Mouse (Mus musculus) hindbrain, embryonic 13.5 days (tissue): ENCODE results near the gene Ttyh3. TPM values are rescaled to one million over a fixed set of nuclear protein-coding genes. Genes with fewer than 3 reads are reported as not detected.

Source experiments
- ATAC-seq: fragments of 200-750 bp; cut with Nextera tagmentation; 2 replicates; pipeline ENCODE4 v1.8.0; 2017; ENCODE audit warnings: moderate TSS enrichment; ENCODE audit not compliant: low FRiP score
- H3K27ac ChIP-seq: fragments of 300-500 bp; sonication (generic); 2 replicates; pipeline ENCODE4 v1.5.1; 2015; ENCODE audit warnings: inconsistent platforms, mild to moderate bottlenecking, moderate library complexity
- H3K27me3 ChIP-seq: fragments of 300-500 bp; sonication (generic); 2 replicates; pipeline ENCODE4 v1.6.1; 2015; ENCODE audit warnings: mild to moderate bottlenecking, inconsistent platforms
- H3K36me3 ChIP-seq: fragments of 300-500 bp; sonication (generic); 2 replicates; pipeline ENCODE4 v1.6.1; 2015; ENCODE audit warnings: mild to moderate bottlenecking, inconsistent platforms
- H3K4me1 ChIP-seq: fragments of 300-500 bp; sonication (generic); replicated peaks from 2 replicates; pipeline ENCODE4 v1.6.1; 2015; ENCODE audit warnings: inconsistent platforms
- H3K4me2 ChIP-seq: fragments of 300-500 bp; sonication (generic); 2 replicates; pipeline ENCODE4 v1.6.1; 2015; ENCODE audit warnings: inconsistent platforms, mild to moderate bottlenecking, moderate library complexity
- H3K4me3 ChIP-seq: fragments of 300-500 bp; sonication (generic); 2 replicates; pipeline ENCODE4 v1.5.1; 2015; ENCODE audit warnings: mild to moderate bottlenecking, inconsistent platforms
- H3K9ac ChIP-seq: fragments of 300-500 bp; sonication (generic); 2 replicates; pipeline ENCODE4 v1.6.1; 2015; ENCODE audit warnings: mild to moderate bottlenecking, inconsistent platforms
- H3K9me3 ChIP-seq: fragments of 300-500 bp; sonication (generic); 2 replicates; pipeline ENCODE4 v1.6.1; 2016; ENCODE audit warnings: inconsistent platforms
- WGBS: fragments of 180-500 bp; shearing (Covaris S2); methylation state at CpG from one replicate; pipeline ENCODE4 v1.1.7; 2015; 5-methylcytosine and 5-hydroxymethylcytosine counted together
- polyA plus RNA-seq: library from polyadenylated mRNA; unstranded; fragments of >200 nt; fragmentation: Nextera tagmentation; extraction: Ambion mirVana; gene quantifications from 2 replicates; pipeline ENCODE4 v1.2.1, GENCODE M21; 2015

Gene Ttyh3
- polyA plus RNA-seq, 1 experiment from 2014 or later = 65.3 TPM

- WGBS = 91% methylated on average over 6 of the region's 6 CpGs
- H3K4me3 ChIP-seq = no peak overlapping the region
- no peak overlapping the region for H3K27ac ChIP-seq
- H3K4me2 ChIP-seq = no peak overlapping the region
- no peak overlapping the region for H3K9ac ChIP-seq
- no peak for ATAC-seq
- H3K4me1 ChIP-seq = peaks cover 9% of the 10 kb centered on the region; the same call in 1 of the 2 replicates
- no peaks in the 10 kb centered on the region for H3K27me3 ChIP-seq
- H3K9me3 ChIP-seq = peaks cover 7% of the 10 kb centered on the region; the same call in 1 of the 2 replicates
- H3K36me3 ChIP-seq = peaks cover 89% of the 10 kb centered on the region
Observed at GRCm38 (mm10) chr5:140672115-140672514, 23.3 kb upstream of the Ttyh3 start.

- peaks cover 2% of the 10 kb centered on the region; the same call in 1 of the 2 replicates for H3K9me3 ChIP-seq
Observed at GRCm38 (mm10) chr5:140663621-140664180, 14.9 kb upstream of the Ttyh3 start.

GRCm38 (mm10) chr5:140662741-140663592 lies 14.1 kb upstream of the Ttyh3 start:
- Histone ChIP-seq H3K4me1 (peaks cover 48% of the 10 kb centered on the region), H3K4me2 (no peak overlapping the region), H3K27ac (0 out of 2 replicates have a peak overlapping the region, but pooled peaks have one; percentile 12), H3K9me3 (no peaks in the 10 kb centered on the region), H3K27me3 (no peaks in the 10 kb centered on the region), H3K4me3 (no peak overlapping the region), H3K9ac (no peak overlapping the region), H3K36me3 (peaks cover 29% of the 10 kb centered on the region)
- WGBS = 70% methylated on average over 17 of the region's 17 CpGs
- ATAC-seq = no peak

More at GRCm38 (mm10) chr5:140663621-140664180, 14.9 kb upstream of the Ttyh3 start:
- Histone ChIP-seq H3K4me3 (no peak overlapping the region), H3K4me1 (peaks cover 48% of the 10 kb centered on the region), H3K27me3 (no peaks in the 10 kb centered on the region), H3K9ac (no peak overlapping the region; the same call in 1 of the 2 replicates), H3K36me3 (peaks cover 36% of the 10 kb centered on the region), H3K4me2 (no peak overlapping the region), H3K27ac (0 out of 2 replicates have a peak overlapping the region, but pooled peaks have one; percentile 12)
- WGBS = 66% methylated on average over 7 of the region's 7 CpGs
- no peak for ATAC-seq

- peaks cover 21% of the 10 kb centered on the region for H3K36me3 ChIP-seq
- H3K4me2 ChIP-seq = no peak overlapping the region
- ATAC-seq = no peak
- H3K27me3 ChIP-seq = no peaks in the 10 kb centered on the region
- WGBS = 66% methylated on average over 12 of the region's 12 CpGs
- H3K4me1 ChIP-seq = peaks cover 52% of the 10 kb centered on the region
- H3K4me3 ChIP-seq = no peak overlapping the region
- no peaks in the 10 kb centered on the region for H3K9me3 ChIP-seq
- no peak overlapping the region for H3K27ac ChIP-seq
- H3K9ac ChIP-seq = no peak overlapping the region
Observed at GRCm38 (mm10) chr5:140661875-140662643, 13.2 kb upstream of the Ttyh3 start.

- H3K27me3 ChIP-seq = no peaks in the 10 kb centered on the region
- H3K27ac ChIP-seq = no peak overlapping the region
- peaks cover 52% of the 10 kb centered on the region for H3K4me1 ChIP-seq
- H3K36me3 ChIP-seq = peaks cover 19% of the 10 kb centered on the region
- no peak overlapping the region for H3K9ac ChIP-seq
- no peak for ATAC-seq
- WGBS = 73% methylated on average over 8 of the region's 8 CpGs
- H3K9me3 ChIP-seq = no peaks in the 10 kb centered on the region
- no peak overlapping the region for H3K4me2 ChIP-seq
- no peak overlapping the region for H3K4me3 ChIP-seq
Observed at GRCm38 (mm10) chr5:140661427-140661826, 12.6 kb upstream of the Ttyh3 start.

GRCm38 (mm10) chr5:140660398-140660797 lies 11.6 kb upstream of the Ttyh3 start:
- no peak for ATAC-seq
- Histone ChIP-seq H3K4me3 (no peak overlapping the region), H3K27ac (peak overlapping the region; percentile 74), H3K36me3 (peaks cover 11% of the 10 kb centered on the region), H3K4me1 (peaks cover 52% of the 10 kb centered on the region), H3K9me3 (no peaks in the 10 kb centered on the region), H3K4me2 (no peak overlapping the region), H3K9ac (no peak overlapping the region), H3K27me3 (no peaks in the 10 kb centered on the region)
- 64% methylated on average over 1 of the region's 1 CpGs for WGBS

- no peaks in the 10 kb centered on the region for H3K9me3 ChIP-seq
- H3K9ac ChIP-seq = peak overlapping the region; percentile 40; the same call in 1 of the 2 replicates
- H3K4me2 ChIP-seq = peak overlapping the region; percentile 18; the same call in 1 of the 2 replicates
- H3K36me3 ChIP-seq = peaks cover 4% of the 10 kb centered on the region; the same call in 1 of the 2 replicates
- no peaks in the 10 kb centered on the region for H3K27me3 ChIP-seq
- 24% methylated on average over 16 of the region's 16 CpGs for WGBS
- peak overlapping the region; percentile 74 for H3K27ac ChIP-seq
- H3K4me1 ChIP-seq = peaks cover 52% of the 10 kb centered on the region
- ATAC-seq = peak; percentile 87
- no peak overlapping the region for H3K4me3 ChIP-seq
Observed at GRCm38 (mm10) chr5:140659607-140660272, 10.9 kb upstream of the Ttyh3 start.

GRCm38 (mm10) chr5:140654096-140654845 lies 5.4 kb upstream of the Ttyh3 start:
- 86% methylated on average over 15 of the region's 15 CpGs for WGBS
- H3K9ac ChIP-seq = no peak overlapping the region
- H3K27ac ChIP-seq = no peak overlapping the region
- peaks cover 32% of the 10 kb centered on the region for H3K4me1 ChIP-seq
- ATAC-seq = no peak
- H3K4me2 ChIP-seq = no peak overlapping the region
- H3K4me3 ChIP-seq = no peak overlapping the region
- no peaks in the 10 kb centered on the region for H3K9me3 ChIP-seq
- no peaks in the 10 kb centered on the region for H3K27me3 ChIP-seq
- H3K36me3 ChIP-seq = no peaks in the 10 kb centered on the region

- Histone ChIP-seq H3K36me3 (no peaks in the 10 kb centered on the region), H3K4me1 (peaks cover 30% of the 10 kb centered on the region), H3K4me3 (no peak overlapping the region), H3K9me3 (no peaks in the 10 kb centered on the region), H3K27me3 (no peaks in the 10 kb centered on the region), H3K4me2 (no peak overlapping the region), H3K9ac (no peak overlapping the region), H3K27ac (no peak overlapping the region)
- 77% methylated on average over 7 of the region's 7 CpGs for WGBS
- no peak for ATAC-seq
Observed at GRCm38 (mm10) chr5:140652587-140652986, 3.8 kb upstream of the Ttyh3 start.

- 0 out of 2 replicates have a peak, but pooled peaks cover 2% of the 10 kb centered on the region for H3K36me3 ChIP-seq
- H3K27ac ChIP-seq = no peak overlapping the region
- no peak overlapping the region for H3K9ac ChIP-seq
- ATAC-seq = no peak
- peaks cover 42% of the 10 kb centered on the region for H3K4me1 ChIP-seq
- H3K27me3 ChIP-seq = no peaks in the 10 kb centered on the region
- H3K4me2 ChIP-seq = no peak overlapping the region
- 77% methylated on average over 11 of the region's 11 CpGs for WGBS
- no peak overlapping the region for H3K4me3 ChIP-seq
- no peaks in the 10 kb centered on the region for H3K9me3 ChIP-seq
Observed at GRCm38 (mm10) chr5:140651231-140651630, 2.4 kb upstream of the Ttyh3 start.

GRCm38 (mm10) chr5:140649881-140650414 lies 1.1 kb upstream of the Ttyh3 start:
- no peak for ATAC-seq
- H3K27ac ChIP-seq = peak overlapping the region; percentile 95
- H3K4me3 ChIP-seq = peak overlapping the region; percentile 87
- no peaks in the 10 kb centered on the region for H3K9me3 ChIP-seq
- H3K36me3 ChIP-seq = peaks cover 12% of the 10 kb centered on the region
- H3K4me2 ChIP-seq = peak overlapping the region; percentile 54
- 72% methylated on average over 7 of the region's 7 CpGs for WGBS
- H3K4me1 ChIP-seq = peaks cover 55% of the 10 kb centered on the region
- peak overlapping the region; percentile 55 for H3K9ac ChIP-seq
- H3K27me3 ChIP-seq = no peaks in the 10 kb centered on the region
